Mouse (Mus musculus): ENCODE measurements around the gene Sox14. TPM values are rescaled to one million over a fixed set of nuclear protein-coding genes. Genes with fewer than 3 reads are reported as not detected.

Gene Sox14
- not detected for polyA plus RNA-seq (2017; shearing (Covaris generic))

DNA sequence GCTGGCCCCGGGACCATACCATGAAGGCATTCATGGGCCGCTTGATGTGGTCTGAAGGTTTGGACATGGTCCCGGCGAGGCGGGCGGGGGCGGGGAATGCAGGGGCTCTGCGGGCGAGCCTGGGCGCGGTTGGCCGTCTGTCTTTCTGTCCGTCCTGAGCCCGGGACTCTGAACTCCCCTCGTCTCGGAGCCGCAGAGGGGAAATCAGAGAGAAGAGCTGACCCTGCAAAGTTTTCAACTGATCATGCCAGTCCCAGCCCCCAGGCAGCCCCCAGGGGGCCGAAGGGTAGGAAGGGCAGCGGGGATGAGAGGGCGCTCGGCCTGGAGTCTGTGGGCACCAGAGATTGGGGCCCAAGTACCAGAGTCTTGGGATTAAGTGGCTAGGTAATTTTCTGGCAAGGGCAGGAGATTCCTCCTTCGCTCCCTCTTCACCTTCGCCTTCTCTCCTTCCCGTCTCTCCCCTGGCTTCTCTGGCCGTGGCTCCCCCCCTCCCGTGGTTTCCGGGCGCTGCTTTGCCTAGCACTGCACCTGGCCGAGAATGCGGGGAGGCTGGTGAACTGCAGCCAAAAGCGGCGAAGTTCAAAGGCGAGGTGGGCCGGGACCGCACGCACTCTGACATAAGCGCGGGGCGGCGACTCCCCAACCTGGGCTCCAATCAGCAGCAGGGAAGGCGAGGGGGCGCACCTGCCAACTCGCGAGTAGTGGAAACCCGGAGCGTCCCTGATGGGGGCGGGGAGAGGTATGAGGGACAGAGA, at the start of gene Sox14:
Sox14 (minus strand) TSS at position 553 of the 755 bp plus-strand sequence.

Other genes starting within 250 kb of the Sox14 start
- gene Dzip1l, start 246.7 kb downstream of the Sox14 start, polyA plus RNA-seq (2017; shearing (Covaris generic)), result not detected
- not detected for gene Cldn18, start 158.9 kb downstream of the Sox14 start, polyA plus RNA-seq (2017; shearing (Covaris generic))

Measured in CD4-positive, CD25-positive, alpha-beta regulatory T cell, adult 9 weeks (primary cell).